Mouse (Mus musculus) common myeloid progenitor, adult 5-6 weeks (primary cell): Measurements from ENCODE around the gene Ssc4d. TPM values are rescaled to one million over a fixed set of nuclear protein-coding genes. Genes with fewer than 3 reads are reported as not detected.

Source experiments
- ATAC-seq: replicated peaks from 2 replicates; pipeline ENCODE4 v1.8.0; 2016; ENCODE audit warnings: low read depth, mild to moderate bottlenecking, moderate TSS enrichment, inconsistent platforms; ENCODE audit not compliant: poor library complexity, severe bottlenecking
- total RNA-seq: library from RNA; stranded (forward); fragments of 200-1000, 187-1606 nt; gene quantifications from 2 replicates; pipeline ENCODE4 v1.2.3, GENCODE M21; 2017

Gene Ssc4d
- total RNA-seq, 1 experiment from 2014 or later = 1.3 TPM

DNA sequence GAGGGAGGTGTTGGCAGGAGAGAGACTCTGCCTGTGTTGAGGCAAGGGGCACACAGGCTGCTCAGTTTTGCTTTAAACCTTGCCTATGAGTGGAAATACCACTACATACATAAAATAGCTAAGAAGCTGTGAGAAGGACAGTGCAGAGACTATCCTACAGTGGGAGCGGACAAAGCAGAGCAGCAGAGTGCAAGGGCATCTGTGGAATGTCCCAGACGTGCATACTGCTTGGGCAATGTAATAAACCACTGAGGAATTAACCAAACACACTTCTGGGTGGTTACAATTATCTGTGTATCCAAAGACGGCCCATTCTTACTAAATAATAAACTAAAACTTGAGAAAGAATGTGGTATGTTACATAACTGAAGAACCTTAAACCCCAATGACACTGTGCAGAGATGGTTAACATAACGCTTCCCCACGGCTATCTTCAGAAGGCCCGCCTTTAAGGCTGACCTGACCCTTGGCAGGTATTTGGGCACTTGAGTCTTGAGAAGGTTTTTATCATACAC is 58.2 kb downstream of the Ssc4d start:
- ATAC-seq = no peak

DNA sequence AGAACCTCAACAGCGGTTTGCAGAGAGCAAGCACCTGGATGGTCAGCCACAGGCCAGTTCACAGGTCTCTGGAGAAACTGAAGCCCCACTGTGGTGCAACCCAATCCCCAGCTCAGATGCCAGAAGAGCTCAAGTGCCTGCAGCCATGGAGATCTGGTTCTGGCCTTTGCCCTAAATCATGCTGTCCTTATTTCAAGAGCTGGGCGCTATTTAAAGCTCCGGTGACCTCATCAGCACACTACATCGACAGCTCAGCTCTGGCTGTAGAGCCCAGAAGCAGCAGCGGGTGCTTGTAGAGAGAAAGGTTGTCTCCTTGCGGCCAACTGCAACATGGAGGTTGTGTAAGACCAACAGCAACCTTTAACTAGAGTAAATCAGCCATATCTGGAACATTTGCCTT is 60.2 kb downstream of the Ssc4d start:
- no peak for ATAC-seq

DNA sequence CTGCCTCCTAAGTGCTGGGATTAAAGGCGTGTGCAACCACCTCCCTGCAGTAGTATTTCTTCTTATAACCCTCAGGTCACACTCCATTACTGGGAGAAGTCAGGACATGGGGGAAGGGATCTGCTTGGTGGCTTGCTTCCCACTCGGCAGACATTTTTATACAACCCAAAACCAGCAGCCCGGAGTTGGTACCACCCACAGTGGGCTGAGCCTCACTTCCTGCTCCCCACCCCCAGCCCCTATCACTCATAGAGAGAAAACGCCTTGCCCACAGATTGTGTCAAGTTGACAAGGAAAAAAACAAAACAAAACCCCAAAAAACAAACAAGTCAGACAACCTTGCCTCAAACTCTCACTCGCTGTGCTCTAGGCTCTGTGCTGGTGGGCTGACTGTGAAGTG is 61.1 kb downstream of the Ssc4d start:
- ATAC-seq = peak; percentile 40; the same call in 1 of the 2 replicates

DNA sequence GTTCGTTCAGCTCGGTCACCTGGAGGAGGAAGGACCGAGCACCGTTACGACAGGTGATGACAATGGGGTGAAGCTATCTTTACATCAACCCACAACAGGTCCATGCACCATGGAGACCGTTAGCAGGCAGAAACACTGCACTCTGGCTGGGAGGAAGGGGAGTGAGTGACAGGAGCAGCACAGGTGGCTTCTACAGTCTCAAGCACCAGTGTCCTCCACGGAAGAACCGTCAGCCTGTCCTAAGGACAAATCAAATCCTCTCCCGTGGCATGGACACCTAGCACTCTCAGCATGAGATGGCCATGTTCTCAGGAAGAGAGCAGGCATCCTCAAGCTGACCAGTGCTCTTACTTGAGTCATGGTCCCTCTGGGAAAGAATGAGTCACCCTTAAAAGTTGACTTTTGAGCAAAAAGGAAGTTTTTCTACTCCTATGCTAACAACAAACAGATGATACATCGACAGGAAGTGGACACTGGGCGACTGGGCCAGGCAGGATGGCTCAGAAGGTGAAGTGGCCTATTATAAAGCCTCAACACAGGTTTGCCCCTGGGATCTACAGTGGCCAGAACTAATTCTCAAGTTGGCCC is 62.6 kb downstream of the Ssc4d start:
- no peak for ATAC-seq

DNA sequence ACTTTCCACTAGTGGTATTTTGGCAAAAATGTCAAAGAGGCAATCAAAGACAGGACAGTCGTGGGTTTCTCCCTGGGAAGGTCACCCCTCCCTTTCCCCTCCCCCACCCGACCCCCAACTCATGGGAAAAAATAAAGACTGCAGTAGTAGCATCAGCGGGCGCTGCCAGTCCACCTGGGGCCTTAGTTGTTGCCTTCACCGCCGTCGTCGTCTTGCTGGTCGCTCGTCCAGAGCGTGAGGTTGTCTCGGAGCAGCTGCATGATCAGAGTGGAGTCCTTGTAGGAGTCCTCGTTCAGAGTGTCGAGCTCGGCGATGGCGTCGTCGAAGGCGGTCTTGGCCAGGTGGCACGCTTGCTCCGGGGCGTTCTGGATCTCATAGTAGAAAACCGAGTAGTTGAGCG is 63.5 kb downstream of the Ssc4d start:
- no peak for ATAC-seq

Other genes starting within 250 kb of the Ssc4d start
- 8.5 and 12.4 TPM in 2 replicates for gene Tmem120a, start 230.1 kb downstream of the Ssc4d start, total RNA-seq
- gene Styxl1, start 196.1 kb downstream of the Ssc4d start, total RNA-seq = not detected in 2 replicates
- gene Mdh2, start 196.1 kb downstream of the Ssc4d start, total RNA-seq = 189 and 208 TPM in 2 replicates
- gene Srrm3, start 167.6 kb downstream of the Ssc4d start, total RNA-seq = not detected in 2 replicates
- gene Hspb1, start 86.6 kb downstream of the Ssc4d start, total RNA-seq = 0.46 and 1.4 TPM in 2 replicates
- 79.8 and 122 TPM in 2 replicates for gene Ywhag, start 39.9 kb downstream of the Ssc4d start, total RNA-seq
- gene Zp3, start 5.6 kb upstream of the Ssc4d start, total RNA-seq = not detected in 2 replicates
- gene Dtx2, start 20.3 kb upstream of the Ssc4d start, total RNA-seq = 4.8 and 5.9 TPM in 2 replicates
- gene Upk3b, start 64.0 kb upstream of the Ssc4d start, total RNA-seq = not detected in 2 replicates
- gene Upk3bl, start 80.0 kb upstream of the Ssc4d start, total RNA-seq = not detected in 2 replicates
- gene Rasa4, start 109.4 kb upstream of the Ssc4d start, total RNA-seq = 23.9 and 35.9 TPM in 2 replicates
- 158 and 163 TPM in 2 replicates for gene Polr2j, start 142.1 kb upstream of the Ssc4d start, total RNA-seq
- gene Lrwd1, start 161.5 kb upstream of the Ssc4d start, total RNA-seq = 48.9 and 57.0 TPM in 2 replicates
- 11.8 and 14.3 TPM in 2 replicates for gene Alkbh4, start 161.6 kb upstream of the Ssc4d start, total RNA-seq
- 26.4 and 33.7 TPM in 2 replicates for gene Orai2, start 196.2 kb upstream of the Ssc4d start, total RNA-seq
- gene Prkrip1, start 224.4 kb upstream of the Ssc4d start, total RNA-seq = 24.2 and 67.2 TPM in 2 replicates